Mouse (Mus musculus) thymus, postnatal 14 days (tissue): ENCODE data around the gene Tpi1.
A peak's percentile ranks its signal among the peaks of the same experiment; 100 is the strongest.
"Not testable (repeated sequence)": the region's sequence is repeated elsewhere in the genome, so short reads cannot be mapped to it uniquely, and the experiment has no call there.

ENCODE experiments used
- DNase-seq: peaks from one replicate; pipeline ENCODE4 v3.0.0; 2021

The Tpi1 gene

DNA sequence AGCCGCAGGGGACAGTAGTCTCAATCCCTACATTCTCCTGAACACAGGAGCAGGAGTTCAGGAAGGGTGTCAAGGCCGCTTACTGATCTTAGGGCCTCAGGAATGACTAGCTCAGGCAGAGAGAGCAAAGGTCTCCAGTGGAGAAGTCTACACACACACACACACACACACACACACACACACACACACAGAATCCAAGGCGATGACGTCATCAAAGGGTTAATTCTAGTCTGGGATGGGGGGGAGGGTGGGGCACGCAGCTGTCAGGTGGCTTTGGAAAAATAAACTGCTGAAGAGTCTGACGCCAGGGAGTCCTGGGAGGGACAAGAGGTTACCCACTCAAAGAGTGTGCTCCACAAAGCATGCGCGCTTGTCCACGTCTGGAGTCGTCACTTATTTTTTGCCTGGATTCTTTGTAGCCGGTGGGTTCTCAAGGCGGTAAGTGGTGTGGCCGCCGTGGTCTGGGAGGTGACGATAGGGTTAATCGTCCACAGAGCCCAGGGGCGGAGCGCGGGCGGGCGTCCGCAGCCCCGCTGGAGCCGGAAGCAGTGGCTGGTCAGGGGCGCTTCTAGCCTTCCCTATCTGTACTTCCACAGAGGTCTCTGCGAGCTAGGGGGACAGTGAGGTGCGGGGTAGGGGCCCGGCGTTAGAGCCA, 5.6 kb downstream of the Tpi1 start, which contains the start of gene Spsb2:
Spsb2 (plus strand) TSS at position 304 of the 655 bp plus-strand sequence.
- DNase-seq = peak; percentile 39

DNA sequence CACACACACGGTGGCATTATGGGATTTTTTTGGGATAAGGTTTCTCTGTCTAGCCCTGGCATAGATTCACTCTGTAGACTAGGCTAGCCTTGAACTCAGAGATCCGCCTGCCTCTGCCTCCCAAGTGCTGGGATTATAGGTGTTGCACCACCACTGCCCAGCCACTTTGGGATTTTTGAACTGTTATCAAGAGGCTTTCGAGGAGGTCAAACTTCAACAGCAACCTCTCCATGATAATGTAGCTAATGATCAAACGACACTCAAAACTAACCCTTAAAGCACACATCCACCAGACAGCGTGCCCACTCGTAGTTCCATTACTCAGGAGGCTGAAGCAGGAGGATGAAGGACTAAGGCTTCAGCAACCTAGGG, 6.1 kb downstream of the Tpi1 start:
- no peak for DNase-seq

DNA sequence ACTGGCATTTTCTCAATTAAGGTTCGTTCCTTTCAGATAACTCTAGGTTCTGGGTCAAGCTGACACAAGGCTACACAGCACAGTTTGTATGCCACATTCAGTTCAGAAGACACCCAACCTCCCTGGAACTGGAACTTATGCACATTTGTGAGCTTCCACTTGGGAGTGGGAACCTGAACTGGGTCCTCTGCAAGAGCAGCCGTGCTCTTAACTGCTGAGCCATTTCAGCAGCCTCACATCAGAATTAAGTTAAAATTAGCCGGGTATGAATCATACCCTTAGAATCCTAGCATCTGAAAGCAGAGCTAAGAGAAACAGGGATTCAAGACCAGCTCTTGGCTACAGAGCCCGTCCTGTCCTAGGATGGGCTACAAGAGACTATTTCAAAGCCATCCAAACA, 6.7 kb downstream of the Tpi1 start:
- DNase-seq = no peak

DNA sequence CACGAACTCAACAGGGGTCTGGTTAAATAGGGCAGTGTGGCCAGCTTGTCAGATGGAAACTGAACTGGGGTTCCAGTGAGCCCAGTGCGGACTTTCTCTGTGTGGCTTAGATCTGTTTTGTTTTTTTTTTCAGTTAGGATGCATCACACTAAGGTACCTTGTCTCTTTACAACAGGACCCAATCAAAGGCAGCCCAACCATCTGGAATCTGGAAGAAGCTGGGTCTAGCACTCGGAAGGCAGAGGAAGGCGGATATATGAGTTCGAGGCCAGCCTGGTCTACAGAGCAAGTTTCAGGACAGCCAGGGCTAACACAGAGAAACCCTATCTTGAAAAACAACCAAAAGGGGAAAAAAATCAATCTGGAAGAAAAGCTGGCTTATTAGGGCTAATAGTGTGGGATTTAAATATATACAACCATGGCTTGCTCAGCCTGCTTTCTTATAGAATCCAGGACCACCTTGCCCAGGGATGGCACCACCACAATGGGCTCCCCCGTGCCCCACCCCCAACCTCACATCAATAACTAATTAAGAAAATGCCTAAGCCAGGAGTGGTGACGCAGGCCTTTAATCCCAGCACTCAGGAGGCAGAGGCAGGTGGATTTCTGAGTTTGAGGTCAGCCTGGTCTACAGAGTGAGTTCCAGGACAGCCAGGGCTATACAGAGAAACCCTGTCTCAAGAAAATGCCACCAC, 7.5 kb downstream of the Tpi1 start:
- no peak for DNase-seq

DNA sequence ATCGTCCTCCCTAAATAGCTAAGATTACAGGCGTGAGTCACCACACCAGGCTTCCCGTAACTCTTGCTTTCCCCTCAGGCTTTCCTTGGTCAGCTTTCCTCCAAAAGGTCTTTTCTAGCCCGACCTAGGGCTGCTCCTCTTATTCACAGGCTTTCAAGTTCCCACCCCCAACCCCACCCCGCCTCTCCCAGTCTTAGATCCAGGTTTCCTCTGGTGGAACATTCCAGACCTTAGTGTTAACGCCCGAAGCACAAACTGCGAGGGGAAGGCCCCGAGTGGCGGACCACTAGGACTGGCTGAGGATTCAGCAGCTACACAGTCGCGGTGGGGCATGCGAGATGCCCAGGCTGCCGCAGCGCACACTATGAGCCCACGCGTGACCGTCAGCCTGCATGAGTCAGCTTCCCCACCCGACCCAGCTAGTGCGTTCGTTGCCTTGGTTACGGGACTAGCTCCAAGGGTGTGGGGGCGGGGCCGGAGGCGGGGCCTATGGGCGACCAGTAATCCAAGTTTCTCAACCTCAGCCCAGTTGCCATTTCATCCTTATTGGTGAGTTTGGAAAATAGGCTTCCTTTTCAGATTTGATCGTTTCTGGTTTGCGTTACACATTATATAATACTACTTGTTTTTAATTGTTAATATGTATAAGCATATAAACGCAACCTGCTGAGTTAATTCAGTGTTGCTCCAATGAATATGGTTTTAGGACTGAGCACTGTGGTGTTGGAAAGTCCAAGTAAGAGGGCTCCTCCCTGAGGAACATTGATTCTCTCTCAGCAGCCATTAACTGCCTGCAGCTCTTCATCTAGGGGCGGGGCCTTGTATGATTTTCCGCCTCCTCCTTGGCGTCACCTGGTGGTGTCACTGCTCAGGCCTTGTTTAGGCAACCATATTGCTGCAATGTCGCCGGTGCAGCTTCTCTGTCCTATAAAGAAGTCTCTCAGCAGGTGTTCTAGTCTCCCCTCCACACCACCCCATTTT, 8.5 kb downstream of the Tpi1 start:
- DNase-seq = peak; percentile 77

DNA sequence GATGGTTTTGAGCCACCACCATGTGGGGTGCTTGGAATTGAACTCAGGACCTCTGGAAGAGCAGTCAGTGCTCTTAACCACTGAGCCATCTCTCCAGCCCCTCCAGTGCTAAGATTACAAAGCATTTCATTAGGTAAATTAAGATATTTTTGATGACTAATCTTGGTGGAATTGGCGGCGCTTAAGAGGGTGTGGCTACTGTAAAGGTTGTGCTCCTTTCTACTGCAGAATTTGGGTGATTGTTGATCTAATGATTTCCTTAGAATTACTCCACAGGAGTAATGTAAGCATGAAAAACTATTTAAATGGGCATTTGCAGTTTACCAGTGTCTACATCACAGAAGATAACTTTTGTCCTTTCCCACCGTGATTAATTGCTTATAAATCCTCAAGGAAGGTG, 9.8 kb downstream of the Tpi1 start:
- no peak for DNase-seq

DNA sequence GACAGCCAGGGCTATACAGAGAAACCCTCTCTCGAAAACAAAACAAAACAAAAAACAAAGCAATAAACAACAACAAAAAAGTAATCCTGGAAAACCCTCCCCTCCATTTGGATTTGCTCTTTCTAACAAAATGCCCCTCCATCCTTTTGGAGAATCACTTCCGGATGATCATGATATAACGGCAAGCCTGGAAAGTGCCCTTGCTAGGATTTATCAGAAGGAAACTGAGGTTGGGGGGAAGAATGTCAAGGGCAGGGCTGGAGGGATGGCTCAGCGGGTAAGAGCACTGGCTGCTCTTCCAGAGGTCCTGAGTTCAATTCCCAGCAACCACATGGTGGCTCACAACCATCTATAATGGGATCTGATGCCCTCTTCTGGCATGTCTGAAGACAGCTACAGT, 10.4 kb downstream of the Tpi1 start:
- DNase-seq = not testable (repeated sequence)

DNA sequence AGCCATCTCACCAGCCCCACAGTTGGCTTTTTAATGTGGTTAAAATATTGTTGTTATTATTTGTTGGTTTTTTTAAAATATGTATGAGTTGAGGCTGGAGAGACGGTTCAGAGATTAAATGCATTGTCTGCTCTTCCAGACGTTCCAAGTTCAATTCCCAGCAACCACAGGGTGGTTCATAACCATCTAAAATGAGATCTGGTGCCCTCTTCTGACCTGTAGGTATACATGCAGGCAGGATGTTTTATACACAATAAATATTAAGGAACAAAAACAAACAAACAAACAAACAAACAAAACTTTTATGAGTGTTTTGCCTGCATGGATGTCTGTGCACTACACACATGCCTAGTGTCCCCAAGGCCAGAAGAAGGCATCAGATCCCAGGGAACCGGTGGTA, 11.0 kb downstream of the Tpi1 start:
- no peak for DNase-seq

DNA sequence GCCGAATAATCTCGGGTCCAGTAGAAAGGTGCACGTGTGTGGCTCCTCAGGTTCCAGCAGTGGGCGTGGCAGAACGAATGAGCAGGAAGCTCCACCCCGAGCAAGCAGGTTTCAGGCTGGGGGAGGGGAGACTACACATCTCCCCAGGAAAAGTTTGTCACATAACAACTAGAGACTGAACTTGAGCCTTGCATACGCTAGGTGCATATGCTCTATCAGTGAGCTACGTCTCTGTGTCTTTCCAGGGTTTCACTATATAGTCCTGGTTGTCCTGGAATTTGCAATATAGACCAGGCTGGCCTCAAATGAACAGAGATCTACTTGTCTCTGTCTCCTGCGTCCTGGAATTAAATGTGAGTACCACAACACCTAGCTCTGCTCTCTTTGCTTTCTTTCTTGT, 11.7 kb downstream of the Tpi1 start:
- not testable (repeated sequence) for DNase-seq

DNA sequence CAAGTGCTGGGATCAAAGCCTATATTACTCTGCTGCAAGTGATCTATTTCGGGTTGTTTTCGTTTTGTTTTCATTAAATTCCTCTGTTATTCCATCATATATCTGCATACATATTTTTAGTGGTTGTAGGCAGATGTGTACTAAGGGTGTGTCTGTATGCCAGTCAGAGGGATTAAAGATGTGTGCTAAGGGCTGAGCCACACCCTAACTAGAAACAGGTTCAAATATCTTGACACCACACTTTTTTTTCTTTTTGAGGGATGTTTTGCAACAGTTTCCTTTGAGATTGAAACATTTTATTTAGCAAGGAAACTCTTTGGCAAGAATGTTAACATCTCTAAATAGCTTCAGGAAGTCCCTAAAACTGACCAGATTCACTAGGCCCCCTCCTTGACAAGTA, 17.9 kb downstream of the Tpi1 start:
- DNase-seq = no peak

DNA sequence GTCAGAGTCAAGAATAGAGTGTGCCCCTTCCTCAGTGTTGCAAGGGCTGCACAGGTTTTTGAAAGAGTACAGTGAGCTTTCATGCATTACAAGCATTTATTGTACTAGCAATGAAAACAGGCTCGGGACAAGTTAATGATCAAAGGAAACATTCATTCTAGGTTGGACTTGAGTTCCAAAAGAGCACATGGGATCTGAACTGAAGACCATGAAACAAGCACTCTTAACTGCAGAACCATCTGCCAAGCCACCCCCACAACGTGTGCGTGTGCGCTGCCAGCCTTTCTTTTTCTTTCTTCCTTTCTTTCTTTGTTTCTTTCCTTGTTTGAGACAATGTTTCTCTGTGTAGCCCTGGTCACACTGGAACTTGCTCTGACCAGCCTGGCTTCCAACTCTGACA, 18.3 kb downstream of the Tpi1 start:
- no peak for DNase-seq

DNA sequence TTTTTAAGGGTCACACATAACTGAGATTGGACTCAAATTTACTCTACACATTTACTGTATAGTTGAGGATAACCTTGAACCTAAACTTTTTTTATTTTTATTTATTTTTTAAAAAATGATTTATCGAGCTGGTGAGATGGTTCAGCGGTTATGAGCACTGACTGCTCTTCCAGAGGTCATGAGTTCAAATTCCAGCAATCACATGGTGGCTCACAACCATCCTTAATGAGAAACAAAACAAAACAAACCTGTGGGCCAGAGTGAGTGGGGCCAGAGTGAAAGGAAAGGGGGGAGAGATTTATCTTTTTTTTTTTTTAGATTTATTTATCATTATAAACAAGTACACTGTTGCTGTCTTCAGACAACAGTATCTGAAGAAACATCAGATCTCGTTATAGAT, 22.2 kb downstream of the Tpi1 start:
- no peak for DNase-seq

DNA sequence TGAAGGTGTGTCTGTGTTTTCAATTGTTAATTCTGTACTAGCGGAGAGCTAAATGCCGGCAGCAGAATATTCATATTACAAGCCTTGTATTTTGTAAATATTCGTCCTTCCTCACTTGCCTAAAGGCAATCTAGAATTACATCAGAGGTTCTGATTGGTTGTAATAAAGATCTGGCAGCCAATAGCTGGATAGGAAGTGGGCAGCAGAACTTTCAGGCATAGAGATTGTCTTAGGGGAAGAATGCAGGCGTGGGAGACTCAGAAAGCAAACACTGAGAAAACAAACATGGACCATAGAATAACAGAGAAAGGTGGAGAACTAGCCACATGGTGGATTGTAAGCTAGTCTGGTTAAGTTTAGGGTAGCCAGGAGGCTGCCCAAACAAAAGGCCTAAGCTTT, 24.0 kb downstream of the Tpi1 start:
- no peak for DNase-seq

DNA sequence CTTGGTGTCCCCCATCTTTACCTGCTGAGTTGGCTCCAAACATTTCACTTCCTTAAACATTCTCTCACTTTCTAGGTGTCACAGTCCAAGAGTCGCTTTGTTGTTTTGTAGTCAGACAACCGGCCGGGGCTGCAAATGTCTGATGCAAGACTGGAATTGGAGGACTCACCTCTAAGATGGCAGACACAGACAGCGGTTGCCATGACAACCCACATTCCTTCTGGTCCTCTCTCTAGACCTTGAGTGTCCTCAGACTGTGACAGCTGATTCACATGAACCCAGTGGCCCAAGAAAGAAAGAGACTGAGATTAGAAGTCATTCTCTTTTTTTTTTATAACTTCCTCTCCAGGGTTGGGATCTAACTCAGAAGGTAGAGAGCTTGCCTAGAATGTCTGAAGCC, 24.6 kb downstream of the Tpi1 start:
- DNase-seq = no peak

DNA sequence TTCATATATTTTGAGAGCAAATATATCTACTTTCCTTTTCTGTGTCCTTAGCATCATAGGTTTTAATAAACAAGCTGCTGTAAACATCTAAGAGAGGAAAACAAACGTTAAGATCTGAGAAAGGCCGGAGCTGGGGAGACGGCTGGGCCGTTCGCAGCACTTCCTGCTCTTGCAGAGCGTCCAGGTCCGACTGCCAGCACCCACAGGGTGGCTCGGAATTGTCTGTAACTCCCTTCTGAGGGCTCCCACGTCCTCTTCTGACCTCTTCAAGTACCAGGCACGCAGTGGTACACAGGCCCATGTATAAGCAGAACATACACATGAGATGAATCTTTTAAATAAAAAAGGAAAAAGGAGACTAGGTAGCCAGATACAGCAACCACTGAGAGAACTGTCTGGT, 26.4 kb downstream of the Tpi1 start:
- DNase-seq = no peak

DNA sequence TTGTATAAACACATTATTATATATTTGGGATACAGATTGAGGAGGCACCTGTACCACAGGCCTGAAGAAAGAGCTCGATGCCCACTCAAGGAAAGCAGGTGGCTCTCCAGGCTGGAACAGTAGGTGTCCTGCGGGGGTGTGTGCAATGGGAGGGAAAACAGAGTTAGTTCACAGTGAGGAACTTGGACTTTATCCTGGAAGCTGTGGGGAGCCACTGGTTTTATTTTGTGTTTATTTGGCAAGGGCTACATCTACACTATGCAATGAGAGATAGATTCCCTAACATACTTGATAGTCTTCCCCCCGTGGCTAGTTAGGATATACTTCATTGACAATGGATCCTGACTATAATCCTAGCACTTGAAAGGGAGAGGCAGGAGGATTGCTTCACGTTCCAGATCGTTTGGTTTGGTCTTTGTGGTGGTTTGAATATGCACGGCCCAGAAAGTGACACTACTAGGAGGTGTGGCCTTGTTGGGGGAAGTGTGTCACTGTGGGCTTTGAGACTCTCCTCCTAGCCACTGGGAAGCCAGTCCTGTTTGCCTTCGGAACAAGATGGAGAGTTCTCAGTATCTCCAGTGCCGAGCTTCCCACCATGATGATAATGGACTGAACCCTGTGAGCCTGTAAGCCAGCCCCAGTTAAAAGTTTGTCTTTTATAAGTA, 27.2 kb downstream of the Tpi1 start:
- DNase-seq = no peak

DNA sequence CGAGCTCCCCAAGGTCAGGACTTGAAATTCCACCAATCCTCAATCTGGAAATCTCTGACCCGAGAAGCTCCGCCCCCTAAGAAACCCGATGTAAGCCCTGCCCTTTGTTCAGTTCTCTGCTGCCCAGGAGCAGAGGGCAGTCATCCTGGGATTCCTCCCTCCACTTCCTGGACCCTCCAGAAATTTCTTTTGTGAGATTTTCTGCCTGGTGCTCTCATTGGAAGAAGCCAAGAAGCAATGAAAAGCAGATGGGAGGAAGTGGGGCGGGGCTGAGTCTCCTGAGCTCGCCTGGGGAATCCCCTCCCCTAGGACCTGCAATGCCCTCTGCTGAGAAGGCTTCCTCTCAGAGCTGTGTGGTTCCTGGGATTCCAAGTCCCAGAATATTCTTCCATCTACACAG, 31.7 kb downstream of the Tpi1 start:
- DNase-seq = peak; percentile 73

DNA sequence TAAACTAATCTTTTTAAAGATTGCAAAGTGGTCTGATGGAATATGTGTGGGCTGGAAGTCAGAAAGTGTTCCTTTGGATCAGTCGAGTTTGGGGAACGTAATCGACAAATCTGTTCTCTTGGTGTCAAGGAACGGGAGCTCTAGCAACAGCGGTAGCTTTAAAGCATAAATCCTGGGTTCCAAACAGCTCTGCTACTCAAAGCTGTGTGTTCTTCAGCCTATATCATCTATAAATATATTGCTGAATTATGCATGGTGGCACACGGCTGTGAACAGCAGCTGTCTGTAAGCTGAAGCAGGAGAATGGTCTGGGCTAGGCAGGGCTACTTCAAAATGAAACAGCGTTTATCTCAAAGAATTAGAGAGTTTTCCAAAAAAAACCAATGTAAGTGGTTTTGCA, 33.2 kb downstream of the Tpi1 start:
- no peak for DNase-seq

DNA sequence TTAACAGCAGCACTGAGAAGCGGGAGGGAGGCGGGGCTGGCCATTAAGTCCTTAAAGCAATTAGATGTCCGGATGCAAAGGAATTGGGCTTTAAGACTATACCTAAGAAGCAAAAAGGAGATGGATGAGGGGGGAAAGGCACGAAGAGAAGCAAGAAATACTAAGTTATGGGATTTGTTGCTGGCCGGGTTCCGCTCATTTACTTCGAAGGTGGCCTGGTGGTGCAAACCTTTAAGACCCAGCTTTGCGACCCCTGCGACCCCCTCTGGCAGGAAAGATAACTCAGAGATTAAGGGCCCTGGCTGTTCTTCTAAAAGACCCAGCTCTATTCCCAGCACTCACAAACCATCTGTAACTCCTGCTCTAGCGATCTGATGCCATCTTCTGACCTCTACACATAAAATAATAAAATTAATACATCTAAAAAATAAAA, 34.1 kb downstream of the Tpi1 start:
- DNase-seq = peak; percentile 37

DNA sequence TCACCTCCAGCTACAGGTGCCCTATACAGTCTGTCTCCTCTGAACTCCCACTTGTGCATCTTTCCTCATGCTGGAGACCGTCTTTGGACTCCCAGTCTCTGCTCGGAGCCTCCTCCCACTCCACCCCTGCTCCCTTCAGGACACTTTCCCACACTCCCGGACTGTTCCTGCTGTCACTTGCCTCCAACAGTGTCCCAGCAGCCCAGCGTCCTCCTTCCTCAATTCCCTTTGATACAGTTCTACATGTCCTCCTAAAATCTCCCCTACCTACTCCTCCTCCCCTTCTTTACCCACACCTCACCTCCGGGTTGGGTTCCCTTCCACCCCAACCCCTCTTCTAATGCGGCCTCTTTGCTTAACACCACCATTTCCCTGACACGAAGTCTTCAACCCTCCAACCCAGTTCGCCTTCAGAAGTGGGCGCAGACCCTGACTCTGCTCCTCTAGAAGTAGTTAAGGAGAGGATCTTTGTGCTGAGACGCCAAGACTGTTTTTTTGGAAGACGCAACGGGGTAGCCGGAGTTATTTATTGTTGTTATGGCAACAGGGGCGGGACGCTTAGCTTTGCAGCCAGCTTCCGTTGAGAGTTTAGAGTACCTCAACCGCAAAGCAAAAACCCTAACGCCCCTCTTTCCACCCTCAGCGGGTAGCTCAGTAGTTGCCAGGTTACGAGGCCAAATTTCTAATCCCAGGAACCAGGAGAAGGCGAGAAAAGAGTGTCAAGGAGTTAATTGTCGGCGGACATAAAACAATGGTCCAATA, 34.7 kb downstream of the Tpi1 start, which contains the start of gene Lrrc23:
Lrrc23 (minus strand) TSS at position 506 of the 762 bp plus-strand sequence.
- DNase-seq = peak; percentile 85

DNA sequence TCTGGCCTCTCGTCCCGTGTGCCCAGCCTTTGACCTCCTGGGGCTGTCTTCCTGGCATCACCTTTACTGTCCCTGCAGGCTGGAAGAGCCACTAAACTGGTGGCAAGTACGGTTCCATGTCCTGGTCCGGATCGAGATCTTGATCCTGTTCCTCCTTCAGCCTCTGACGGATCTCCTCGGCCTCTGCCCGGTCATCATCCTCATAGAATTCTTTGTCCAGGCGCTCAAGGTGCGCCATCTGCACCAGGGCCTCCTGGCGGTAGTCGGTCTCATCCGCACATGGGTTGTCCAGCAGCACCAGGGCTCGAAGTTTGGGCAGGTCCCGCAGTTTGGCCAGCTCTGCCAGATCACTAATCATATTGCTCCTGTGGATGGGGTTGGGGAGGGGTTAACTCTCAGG, 43.6 kb downstream of the Tpi1 start:
- DNase-seq = no peak

DNA sequence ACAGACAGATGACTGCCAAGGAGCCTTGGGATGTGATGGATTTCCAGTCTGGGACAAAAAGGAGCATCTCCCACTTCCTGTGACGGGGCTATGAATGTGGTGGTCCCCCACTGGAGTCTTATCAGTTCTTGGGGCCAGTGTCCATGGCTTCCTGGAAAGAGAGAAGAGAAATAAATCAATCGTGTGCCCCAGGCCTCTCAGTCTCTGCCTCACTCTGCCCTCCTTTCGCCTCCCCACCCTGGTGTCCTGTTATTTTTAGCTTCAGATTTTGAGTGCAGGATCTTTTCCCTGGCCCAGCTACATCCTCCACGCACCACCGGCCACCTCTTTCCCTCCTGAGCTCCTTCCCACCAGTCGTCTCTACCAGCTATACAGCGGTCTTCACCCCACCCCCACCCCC, 44.1 kb downstream of the Tpi1 start:
- no peak for DNase-seq
